Mouse (Mus musculus) brain, adult 2 months (tissue): ENCODE results near the gene Gm20696.
A peak's percentile ranks its signal among the peaks of the same experiment; 100 is the strongest.

Experiments used
- DNase-seq: peaks from one replicate; pipeline ENCODE4 v3.0.0; 2011; ENCODE audit warnings: low read depth, low spot score

Gene Gm20696

DNA sequence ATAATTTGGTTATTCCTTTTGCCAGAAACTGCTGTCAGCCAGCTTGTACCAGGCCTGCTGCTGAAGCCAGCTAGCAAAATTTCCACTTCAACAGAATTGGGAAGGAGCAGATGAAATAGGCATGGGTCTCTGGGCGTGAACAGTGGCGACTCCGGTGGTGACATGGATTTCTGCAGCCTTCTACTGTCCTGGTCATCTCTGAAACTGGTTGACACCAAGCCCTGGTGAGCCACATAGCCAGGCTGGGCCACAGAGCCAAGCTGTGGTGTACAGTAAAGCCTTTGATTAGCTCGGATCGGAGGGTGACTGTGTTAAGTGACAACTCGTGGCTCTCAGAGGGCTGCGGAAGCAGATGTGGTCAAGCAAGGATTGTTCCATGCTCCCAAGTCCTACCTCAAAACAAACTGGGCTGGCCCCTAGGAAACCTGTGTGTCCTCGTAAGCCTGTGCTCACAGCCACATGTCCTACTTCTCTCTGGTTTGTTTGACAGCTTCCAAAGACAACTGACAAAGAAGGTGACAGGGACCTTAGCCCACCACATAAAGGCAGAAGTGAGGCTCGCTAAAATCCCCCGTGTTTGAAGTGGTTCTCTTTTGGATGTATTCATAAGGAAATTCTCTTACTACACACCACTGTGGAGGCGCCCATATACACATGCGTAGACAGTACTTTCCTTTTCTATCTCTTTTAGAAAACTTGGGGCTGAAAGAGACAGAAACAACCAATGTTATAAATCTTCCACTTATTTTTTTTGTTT lies 180.5 kb downstream of the Gm20696 start:
- DNase-seq: no peak

DNA sequence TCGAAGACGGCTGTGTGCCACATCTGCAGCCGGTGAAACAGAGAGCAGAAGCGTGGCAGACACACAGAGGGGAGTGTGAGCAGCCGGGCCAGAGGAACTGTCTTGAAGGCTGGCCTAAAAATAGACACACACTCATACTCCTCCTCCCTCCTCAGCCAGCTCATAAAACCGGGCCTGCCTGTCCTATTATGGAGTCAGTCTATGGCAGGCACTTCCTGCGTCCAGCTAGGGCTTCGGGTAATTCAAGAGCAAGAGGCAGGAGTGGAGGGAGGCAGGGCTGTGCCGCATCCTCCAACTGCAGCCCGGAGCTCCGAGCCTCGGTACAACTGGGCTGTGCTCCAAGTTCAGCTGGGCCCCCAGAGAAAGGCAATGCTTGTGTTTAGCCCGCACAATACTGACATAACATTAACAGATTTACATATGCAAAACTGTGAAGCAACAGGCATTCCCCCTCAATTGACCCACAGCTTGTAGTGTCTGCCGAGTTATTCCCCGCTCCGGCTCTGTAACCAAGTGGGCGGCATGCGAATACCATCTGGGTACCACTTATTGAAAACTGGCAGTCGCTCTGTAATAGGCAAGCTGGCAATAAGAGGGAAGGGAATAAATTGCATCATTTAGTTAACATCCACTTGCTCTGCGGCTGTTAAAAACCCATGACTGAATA lies 181.2 kb downstream of the Gm20696 start:
- peak; percentile 88 for DNase-seq

DNA sequence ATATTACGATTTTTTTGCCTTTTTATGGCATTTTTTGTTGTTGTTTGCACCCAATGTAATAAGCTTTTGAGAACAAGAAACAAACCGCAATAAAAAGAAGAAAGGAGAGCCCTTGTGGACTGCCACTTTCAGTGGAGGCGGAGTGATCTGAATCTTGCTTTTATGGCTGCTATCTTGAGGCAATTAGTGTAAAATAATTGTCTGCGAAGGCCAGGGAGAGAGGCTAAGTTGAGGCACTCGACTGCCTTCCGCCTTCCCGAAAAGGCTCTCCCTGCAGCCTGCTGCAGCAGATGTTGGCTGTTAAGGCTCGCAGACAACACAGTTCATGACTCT lies 181.7 kb downstream of the Gm20696 start:
- no peak for DNase-seq

DNA sequence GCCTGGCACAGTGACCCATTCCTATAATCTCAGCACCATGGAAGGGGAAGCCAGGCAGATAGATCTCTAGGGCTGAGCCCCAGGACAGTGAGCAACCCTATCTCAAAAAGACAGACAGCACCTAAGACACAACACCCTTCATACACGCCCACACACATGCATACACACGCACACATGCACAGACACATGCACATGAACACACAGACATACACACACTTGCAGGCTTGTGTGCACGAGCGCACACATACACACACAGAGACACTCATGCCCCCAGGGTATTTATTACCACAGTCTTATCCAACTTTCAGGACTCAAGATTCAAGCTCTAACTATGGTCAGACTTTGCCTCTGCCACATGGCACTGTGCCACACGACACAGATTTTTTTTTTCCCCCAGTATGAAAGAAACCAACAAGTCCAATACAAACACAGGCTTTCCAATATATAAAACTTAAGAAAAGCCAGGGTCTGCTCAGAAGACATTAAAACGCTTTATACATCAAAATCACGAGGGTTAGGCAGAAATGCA lies 182.3 kb downstream of the Gm20696 start:
- no peak for DNase-seq

DNA sequence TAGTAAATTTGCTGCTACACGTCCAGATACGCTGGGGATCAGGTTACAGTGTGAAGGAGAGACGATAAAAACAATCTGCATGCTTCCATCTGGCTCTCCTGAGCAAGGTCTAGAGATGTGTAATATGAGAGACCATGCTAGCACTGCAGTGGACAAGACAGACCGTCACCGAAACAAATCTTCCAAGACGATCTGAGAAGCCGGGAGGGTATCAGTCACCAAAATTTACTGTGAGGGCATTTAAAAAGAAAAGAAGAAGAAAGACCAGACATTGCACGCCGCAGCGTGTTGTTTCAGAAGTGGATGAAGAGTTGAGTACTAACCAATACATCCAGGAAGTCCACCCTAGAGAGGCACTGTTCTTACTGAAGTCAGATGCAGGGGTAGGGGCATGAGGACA lies 183.0 kb downstream of the Gm20696 start:
- DNase-seq: no peak

DNA sequence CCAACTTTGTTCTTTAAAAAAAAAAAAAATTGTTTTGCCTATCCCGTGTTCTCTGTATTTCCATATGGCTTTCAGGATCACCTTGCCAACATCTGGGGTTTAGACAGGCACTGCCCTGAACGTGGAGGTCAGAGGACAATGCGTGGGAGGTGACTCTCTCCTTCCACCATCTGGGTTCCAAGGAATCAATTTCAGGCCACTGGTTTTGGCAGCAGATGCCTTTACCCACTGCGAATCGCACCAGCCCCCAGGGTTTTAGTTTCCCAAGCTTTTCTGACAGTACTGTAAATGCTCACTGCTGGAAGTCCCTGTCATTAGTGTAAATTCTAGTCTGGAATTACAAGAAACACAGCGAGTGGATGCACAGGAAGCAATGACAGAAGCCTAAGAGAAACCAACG lies 185.0 kb downstream of the Gm20696 start:
- no peak for DNase-seq

DNA sequence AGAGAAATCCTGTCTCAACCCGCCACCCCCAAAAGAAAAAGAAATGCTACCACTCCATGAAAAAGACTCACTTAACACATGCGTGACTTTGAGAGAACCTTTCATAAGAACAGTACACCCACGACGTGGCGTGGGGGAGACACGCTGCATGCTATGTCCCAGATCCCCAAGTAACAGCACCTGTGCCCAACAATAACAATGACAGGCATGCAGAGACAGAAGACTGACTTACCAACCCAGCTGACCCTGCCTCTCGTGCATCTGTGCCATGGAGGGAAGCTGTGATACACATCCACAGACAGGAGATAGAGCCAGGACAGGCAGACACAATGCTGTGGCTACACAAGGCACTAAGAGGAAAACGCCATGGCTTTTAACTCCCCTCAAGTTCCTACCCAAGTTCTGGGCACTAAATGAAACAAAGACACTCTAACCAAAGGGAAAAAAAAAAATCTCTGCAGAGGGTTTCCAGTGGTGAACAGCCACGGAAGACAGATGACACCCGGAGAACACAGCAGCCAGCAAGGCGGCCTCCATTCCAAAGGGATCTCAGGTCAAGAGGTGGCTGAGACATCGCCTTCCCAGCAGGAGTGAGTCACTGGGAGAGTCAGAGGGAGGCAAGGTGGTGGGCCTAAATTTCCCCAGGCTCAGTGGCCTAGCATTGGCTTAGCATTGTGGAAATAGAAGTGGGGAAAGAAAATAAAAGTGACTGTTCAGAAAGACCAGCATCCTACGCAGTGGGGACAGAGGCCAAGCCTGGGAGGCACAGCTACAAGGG lies 187.5 kb downstream of the Gm20696 start:
- no peak for DNase-seq

DNA sequence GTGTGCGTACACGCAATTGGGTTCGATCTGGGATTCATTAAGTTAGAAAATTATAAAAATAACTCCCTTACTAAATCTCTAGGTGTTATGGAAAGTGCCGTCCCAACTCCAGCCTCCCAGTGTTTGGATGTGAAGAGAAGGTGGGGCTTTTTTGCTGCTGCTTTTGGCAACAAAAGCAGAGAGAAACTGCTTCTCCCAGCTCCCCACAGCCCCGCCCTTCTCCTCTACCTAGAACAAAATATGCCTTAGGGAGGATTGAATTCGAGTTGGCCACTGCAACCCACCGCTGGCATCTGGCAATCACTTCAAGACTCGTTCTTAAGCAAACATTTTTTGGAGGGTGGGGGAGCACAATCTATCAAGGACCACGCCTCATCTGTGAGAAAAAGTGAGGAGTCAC lies 191.6 kb downstream of the Gm20696 start:
- no peak for DNase-seq

DNA sequence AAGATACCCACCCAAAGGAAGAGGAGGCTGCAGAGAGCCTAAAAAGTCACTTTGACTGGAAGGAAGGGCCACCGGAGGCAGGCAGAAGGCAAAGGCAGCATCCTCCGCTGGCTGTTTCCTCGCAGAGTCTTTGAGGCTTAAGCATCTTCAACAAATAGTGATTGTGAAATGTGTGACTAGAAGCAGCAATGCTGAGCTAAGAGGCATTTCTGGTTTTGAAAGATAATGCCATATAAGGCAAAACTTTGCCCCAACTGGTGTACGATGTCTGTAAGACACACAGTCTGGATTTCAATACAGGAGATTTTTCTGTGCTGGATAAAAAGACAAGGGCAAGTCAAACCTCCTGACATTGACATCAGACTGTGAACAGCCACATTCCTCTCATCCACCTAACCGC lies 195.7 kb downstream of the Gm20696 start:
- peak; percentile 39 for DNase-seq

DNA sequence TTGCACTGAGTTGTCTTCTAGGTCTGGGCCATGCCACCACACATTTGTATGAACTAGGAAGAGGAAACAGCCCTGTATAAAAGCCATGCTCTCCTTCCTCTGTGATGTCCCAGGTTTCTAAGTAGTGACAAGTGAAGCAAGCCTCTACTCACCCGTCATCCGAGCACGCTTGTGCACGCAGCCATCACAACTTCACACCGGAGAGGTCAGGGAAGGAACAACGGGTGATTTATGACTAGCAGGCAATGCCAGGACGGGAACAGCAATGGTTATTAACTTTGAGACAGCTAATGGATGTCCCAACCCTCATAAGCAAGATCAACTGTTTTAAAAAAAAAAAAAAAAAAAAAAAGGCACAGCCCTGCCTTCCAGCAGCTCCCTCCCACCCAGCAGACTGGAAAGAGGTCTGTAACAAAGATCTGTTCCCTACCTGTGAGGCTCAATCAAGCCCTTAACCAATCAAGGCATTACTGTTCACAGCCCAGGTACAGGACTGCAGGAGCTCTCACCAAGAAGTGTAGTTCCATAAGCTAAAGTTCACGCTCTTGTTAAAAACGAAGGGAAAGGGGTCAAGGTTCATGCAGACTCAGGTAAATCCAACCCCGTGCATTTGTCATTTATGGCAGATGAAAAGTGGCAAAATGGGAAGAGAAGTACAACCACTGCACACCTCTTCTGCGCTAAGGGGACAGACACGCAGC lies 197.3 kb downstream of the Gm20696 start:
- no peak for DNase-seq

DNA sequence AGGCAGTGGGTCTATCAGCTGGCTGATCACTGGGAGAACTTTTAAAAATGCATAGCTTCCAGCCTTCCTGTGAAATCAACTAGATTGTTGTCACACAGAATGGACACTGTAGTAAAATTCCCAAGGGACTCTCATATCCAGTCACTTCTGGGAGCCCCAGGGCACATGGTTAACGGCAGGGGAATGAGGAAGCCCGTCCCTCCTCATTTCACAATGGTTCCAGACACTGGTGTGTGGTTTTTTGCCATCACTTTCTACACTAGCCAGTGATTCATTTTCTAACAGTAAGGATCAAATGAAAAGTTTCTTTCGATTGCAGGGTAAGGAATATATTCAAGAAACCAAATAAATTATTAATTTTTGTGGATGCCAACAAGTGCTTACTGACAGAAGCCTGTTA lies 198.8 kb downstream of the Gm20696 start:
- DNase-seq: no peak

DNA sequence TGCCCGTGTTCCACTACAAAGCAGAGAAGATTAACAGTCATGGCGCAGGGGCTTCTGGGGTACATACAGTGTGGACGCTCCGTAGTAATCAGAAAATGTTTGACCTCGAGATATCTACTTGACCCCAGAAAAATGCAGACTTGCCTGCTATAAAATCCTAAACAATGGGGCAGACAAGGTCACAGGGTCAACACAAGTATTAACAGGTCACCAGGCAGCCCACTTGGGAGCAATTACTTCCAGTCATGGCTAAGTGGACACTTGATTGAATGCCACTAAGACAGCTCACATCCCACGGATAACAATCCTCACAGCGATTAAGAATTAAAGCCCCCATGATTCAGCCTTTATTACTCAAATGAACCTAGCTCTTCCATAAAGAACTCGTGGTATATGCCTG lies 199.5 kb downstream of the Gm20696 start:
- DNase-seq: no peak

DNA sequence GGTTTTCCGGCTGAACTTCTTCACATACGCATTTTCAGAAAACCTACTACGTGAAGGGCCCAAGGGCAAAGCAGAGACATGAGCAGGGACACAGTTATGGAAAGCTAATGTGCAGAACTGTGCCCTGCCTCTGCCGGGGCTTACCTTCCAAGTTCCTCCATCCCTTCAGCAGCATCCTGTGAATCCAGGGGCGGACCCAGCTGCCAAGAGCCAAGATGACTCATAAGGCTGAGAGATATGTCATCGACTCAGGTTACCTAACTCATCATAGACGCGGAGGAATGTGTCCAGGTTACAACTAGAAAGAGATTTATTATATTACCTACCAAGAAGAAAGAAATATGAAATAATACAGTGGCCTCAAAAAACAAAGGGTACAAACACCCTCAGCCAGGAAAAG lies 200.2 kb downstream of the Gm20696 start:
- DNase-seq: peak; percentile 79

DNA sequence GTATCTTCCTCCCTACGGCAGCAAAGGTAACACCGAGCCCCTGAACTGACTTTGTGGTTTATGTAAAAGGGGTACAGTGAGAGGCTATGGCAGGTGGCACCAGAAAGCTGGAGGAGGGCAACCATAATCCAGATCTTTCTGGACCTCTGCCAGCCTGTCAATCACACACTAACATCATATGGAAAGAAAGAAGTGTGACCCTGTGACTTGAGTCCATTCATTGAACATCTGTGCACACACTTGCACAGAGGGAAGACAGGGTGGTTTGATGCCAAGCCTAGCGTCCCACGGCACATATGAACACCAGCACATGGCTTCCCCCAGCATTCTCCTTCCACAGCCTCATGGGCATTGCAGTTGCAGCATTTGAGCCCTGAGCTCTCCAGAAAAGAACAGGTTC lies 202.1 kb downstream of the Gm20696 start:
- DNase-seq: no peak

DNA sequence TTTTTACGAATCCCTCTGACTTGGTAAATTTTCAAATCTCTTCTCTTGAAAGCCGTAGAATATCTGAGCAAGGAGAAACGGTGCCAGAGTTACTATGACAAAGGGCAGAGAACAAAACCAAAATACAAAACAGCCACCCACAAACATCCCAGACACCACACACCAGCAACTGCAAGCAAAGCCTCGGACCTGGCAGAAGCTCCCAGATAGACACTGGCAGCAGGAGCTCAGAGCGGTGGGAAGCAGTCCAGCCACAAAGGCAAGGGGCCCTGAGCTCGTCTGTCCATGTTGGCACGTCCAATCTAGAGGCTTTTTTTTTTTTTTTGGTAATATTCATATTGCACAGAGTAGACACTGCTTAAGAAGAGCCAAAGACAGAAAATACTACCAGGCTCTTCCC lies 202.7 kb downstream of the Gm20696 start:
- DNase-seq: peak; percentile 79

DNA sequence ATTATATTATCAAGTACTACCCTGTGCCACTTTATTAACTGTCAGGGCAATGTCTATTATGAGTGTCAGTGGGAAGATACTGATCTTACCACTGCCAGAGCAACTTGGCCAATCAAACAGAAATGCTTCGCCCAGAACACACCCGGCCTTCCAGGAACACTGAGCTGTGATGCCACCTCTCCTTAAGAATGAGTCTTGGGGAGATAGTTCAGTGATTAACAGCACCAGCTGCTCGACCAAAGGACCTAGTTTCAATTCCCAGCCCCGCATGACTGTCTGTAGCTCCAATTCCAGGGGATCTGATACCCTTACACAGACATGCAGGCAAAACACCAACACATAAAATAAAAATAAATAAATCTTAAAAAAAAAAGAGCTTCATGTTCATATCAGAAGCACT lies 207.8 kb downstream of the Gm20696 start:
- no peak for DNase-seq

DNA sequence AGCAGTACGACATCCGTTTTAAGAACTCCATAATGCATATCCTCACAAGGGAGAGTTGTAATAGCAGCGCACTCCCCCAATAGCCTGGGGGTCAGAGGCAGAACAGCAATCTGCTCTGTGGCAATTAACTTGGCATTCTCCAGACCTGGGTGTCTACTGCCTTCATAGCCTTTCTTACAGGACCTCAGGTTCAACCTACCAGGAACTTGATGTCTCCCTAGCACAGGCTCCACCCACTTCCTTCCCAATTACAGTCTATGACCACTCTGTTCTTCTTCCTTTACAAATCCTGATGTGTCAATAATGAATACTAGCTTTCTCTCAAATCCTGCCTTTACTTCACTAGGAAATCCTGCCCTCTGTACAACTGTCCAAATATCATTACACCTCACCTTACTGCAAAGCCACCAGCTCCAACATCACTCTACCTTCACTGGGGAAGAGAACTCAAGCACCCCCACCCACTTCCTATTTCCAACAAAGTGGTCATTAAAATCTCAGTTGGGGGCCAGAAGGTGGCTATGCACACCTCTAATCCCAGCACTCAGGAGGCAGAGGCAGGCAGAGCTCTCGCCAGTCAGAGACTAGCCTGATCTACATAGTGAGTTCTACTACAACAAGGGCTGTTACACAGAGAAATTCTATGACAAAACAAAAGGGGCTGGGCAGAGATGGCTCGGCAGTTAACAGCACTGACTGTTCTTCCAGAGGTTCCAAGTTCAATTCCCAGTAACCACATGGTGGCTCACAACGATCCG lies 212.7 kb downstream of the Gm20696 start:
- DNase-seq: no peak

DNA sequence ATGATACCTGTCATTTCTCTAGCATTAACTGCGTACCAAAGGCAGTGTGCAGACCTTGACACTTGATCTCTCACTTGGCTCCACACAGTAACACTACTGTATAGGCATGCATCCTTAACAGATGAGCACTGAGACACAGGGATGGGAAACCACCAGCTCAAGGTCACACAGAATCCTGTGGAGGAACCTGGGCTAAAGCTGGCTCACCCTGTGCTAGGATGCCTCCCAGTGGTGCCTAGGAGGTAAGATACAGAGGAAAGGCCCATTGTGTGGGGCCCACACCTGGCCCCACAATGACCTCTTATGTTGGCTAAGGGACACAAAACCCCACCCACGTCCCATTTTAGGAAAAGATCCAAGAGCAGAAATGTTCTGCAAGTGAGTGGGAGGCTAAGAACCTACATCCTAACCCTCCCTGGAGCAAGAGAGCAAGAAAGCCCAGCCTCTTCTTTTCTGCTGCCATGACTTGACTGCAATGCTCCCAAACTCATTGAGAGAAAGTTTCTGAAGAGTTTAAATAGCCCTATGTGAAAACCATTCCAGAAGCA lies 213.9 kb downstream of the Gm20696 start:
- peak; percentile 35 for DNase-seq

DNA sequence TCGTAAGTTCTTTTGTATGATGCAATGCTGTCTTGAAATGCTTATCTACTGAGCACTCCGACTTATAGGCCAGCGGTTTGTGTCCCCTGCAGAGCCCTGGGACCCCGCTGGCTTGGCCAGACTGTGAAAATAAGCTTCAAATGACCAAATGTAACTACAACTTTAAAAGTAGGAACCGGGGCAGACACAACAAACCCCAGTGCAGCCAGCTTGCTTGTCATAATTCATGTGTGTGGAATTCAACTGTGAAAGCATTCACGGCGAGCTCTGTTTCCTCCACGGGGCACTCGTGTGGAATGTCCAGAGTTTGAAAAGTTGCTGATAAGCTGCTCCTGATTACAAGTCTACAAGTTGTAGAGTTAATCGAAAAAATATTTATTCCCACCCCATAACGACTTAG lies 215.1 kb downstream of the Gm20696 start:
- DNase-seq: no peak

DNA sequence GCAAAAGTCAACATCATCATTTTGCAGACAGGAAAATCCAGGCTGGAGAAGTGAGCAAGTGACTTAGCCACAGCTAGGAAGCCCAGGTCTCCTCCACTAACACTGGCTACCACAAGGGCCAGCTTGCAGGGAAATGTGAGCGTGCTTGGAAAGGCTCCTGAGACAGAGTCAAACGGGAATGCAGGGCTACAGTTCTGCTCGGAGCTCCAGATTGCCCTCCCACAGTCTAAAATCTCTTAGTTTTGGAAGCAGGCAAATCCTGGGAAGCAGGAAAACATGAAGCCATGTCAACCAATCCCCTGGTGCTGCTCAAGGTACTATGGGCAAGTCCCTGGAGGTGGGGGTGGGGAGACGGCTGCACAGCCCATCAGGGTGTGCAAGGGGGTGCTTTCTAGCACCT lies 219.2 kb downstream of the Gm20696 start:
- DNase-seq: peak; percentile 51
